Mouse (Mus musculus): ENCODE data around the gene Glis1. TPM values are rescaled to one million over a fixed set of nuclear protein-coding genes. Genes with fewer than 3 reads are reported as not detected.

The Glis1 gene
- polyA plus RNA-seq, 1 experiment, result 0.40 TPM

DNA sequence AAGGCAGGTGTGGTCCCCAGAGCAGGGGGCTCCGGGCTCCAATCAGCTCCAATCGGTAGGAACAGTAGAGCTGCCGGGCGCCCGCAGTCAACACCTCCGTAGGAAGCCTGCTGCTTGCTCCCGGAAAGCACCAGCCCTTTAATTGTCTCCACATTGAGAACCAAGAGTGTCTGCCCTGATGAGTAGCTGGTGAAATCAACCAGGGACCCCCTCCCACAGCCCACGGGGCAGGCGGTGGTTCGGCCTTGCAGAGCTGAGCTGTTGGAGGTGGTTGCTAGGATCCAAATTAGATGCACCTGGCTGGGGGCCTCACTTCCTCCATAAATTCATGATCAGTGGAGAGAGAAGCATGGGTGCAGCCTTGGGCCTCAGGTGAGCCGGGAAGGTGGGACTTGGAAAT is 146.5 kb downstream of the Glis1 start:
- Histone ChIP-seq H3K79me3 (ENCODE audit: low read depth) (no peaks in the 10 kb centered on the region), H3K27me3 (ENCODE audit: control insufficient read depth, insufficient read depth, insufficient read length) (peaks cover 76% of the 10 kb centered on the region), H3K4me3 (ENCODE audit: insufficient read depth, poor library complexity, severe bottlenecking) (no peak overlapping the region), H3ac (ENCODE audit: control insufficient read depth, insufficient read length, low read depth) (no peak overlapping the region), H3K79me2 (ENCODE audit: control insufficient read depth, insufficient read depth) (no peaks in the 10 kb centered on the region), H3K36me3 (ENCODE audit: control insufficient read depth, insufficient read depth) (no peaks in the 10 kb centered on the region)
- TF ChIP-seq USF1 (IDR thresholded peaks at IDR 0.05; ENCODE audit: low read depth) (no peak), CEBPB (IDR thresholded peaks at IDR 0.05; ENCODE audit: low read depth) (no peak), CTCF (IDR thresholded peaks at IDR 0.05; ENCODE audit: control insufficient read depth, insufficient read depth, insufficient read length) (no peak), MYOG (IDR thresholded peaks at IDR 0.05; ENCODE audit: control insufficient read depth, extremely low read depth, insufficient read length) (no peak), FOSL1 (IDR thresholded peaks at IDR 0.05; ENCODE audit: insufficient read depth, low read length, poor library complexity, severe bottlenecking) (no peak), MAX (IDR thresholded peaks at IDR 0.05) (no peak), MYOD1 (IDR thresholded peaks at IDR 0.05; ENCODE audit: control insufficient read depth, insufficient read length, low read depth) (no peak)

DNA sequence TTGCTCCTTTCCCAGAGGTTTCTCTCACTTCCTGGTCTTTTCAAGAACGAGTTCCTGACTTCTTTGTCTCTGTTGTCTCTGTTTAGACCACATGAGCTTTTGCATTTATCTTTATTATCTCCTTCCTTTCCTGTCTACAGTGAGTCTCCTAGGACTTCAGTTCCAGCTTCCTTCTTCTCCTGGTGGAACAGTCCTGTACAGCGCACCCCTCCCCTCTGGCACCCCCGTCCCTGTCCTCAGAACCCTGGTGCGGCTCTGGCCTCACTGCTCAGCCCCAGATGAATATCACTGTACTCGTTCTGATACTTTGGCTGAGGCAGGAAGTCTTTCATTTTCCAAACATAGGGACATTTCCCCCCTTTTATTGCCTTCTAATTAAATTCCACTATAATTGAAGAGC is 152.0 kb downstream of the Glis1 start:
- Histone ChIP-seq H3K79me3 (ENCODE audit: low read depth) (no peaks in the 10 kb centered on the region), H3K36me3 (ENCODE audit: control insufficient read depth, insufficient read depth) (no peaks in the 10 kb centered on the region), H3K79me2 (ENCODE audit: control insufficient read depth, insufficient read depth) (no peaks in the 10 kb centered on the region), H3K27me3 (ENCODE audit: control insufficient read depth, insufficient read depth, insufficient read length) (peaks cover 70% of the 10 kb centered on the region), H3ac (ENCODE audit: control insufficient read depth, insufficient read length, low read depth) (no peak overlapping the region), H3K4me3 (ENCODE audit: insufficient read depth, poor library complexity, severe bottlenecking) (no peak overlapping the region)
- TF ChIP-seq MAX (IDR thresholded peaks at IDR 0.05), result no peak
- no peak for TF ChIP-seq CEBPB (IDR thresholded peaks at IDR 0.05; ENCODE audit: low read depth)
- TF ChIP-seq MYOG (IDR thresholded peaks at IDR 0.05; ENCODE audit: control insufficient read depth, extremely low read depth, insufficient read length), result no peak
- no peak for TF ChIP-seq MYOD1 (IDR thresholded peaks at IDR 0.05; ENCODE audit: control insufficient read depth, insufficient read length, low read depth)
- TF ChIP-seq FOSL1 (IDR thresholded peaks at IDR 0.05; ENCODE audit: insufficient read depth, low read length, poor library complexity, severe bottlenecking), result no peak
- no peak for TF ChIP-seq USF1 (IDR thresholded peaks at IDR 0.05; ENCODE audit: low read depth)
- TF ChIP-seq CTCF (IDR thresholded peaks at IDR 0.05; ENCODE audit: control insufficient read depth, insufficient read depth, insufficient read length), result no peak

DNA sequence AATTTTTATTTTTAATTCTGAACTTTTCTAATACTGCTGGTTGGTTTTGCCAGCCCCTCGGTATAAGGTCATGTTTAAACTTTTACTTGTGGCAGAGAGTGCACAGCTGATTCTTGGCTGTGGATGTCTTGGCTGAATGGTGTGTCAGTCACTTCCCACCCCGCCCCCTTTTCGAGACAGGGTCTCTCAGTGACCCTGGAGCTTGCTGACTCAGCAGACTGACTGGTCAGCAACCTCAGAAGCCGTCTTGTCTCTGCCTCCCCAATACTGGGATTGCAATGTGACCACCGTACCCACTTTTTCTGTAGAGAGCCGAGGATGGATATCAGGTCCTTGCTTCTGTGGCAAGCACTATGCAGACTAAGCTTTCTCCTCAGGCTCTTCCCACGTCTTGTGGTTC is 154.2 kb downstream of the Glis1 start:
- peaks cover 65% of the 10 kb centered on the region for H3K27me3 ChIP-seq (ENCODE audit: control insufficient read depth, insufficient read depth, insufficient read length)
- no peaks in the 10 kb centered on the region for H3K36me3 ChIP-seq (ENCODE audit: control insufficient read depth, insufficient read depth)
- TF ChIP-seq FOSL1 (IDR thresholded peaks at IDR 0.05; ENCODE audit: insufficient read depth, low read length, poor library complexity, severe bottlenecking) (no peak), MYOD1 (IDR thresholded peaks at IDR 0.05; ENCODE audit: control insufficient read depth, insufficient read length, low read depth) (no peak), USF1 (IDR thresholded peaks at IDR 0.05; ENCODE audit: low read depth) (no peak), CTCF (IDR thresholded peaks at IDR 0.05; ENCODE audit: control insufficient read depth, insufficient read depth, insufficient read length) (no peak), MAX (IDR thresholded peaks at IDR 0.05) (no peak), MYOG (IDR thresholded peaks at IDR 0.05; ENCODE audit: control insufficient read depth, extremely low read depth, insufficient read length) (no peak), CEBPB (IDR thresholded peaks at IDR 0.05; ENCODE audit: low read depth) (no peak)
- H3ac ChIP-seq (ENCODE audit: control insufficient read depth, insufficient read length, low read depth), result no peak overlapping the region
- H3K79me2 ChIP-seq (ENCODE audit: control insufficient read depth, insufficient read depth), result no peaks in the 10 kb centered on the region
- H3K79me3 ChIP-seq (ENCODE audit: low read depth), result no peaks in the 10 kb centered on the region
- H3K4me3 ChIP-seq (ENCODE audit: insufficient read depth, poor library complexity, severe bottlenecking), result no peak overlapping the region

DNA sequence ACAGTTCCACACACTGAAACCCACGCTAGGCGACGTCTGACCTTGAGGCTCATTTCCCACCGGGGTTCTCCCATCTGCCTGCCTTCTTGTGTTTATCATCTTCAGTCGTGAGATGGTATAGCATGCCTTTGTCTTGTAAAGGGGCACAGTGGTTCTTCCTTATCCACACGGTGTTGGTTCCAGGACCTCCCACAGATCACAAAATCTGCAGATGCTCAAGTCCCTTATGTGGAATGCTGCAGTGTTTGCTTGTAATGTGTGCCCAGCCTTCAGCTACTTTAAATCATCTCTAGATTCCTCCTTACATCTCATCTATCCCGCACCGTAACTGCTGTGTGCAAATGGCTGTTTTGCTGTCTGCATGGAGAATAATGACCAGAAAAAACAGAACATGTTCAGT is 154.7 kb downstream of the Glis1 start:
- H3K36me3 ChIP-seq (ENCODE audit: control insufficient read depth, insufficient read depth), result no peaks in the 10 kb centered on the region
- no peak overlapping the region for H3K4me3 ChIP-seq (ENCODE audit: insufficient read depth, poor library complexity, severe bottlenecking)
- H3K79me3 ChIP-seq (ENCODE audit: low read depth), result no peaks in the 10 kb centered on the region
- H3K27me3 ChIP-seq (ENCODE audit: control insufficient read depth, insufficient read depth, insufficient read length), result peaks cover 69% of the 10 kb centered on the region
- H3K79me2 ChIP-seq (ENCODE audit: control insufficient read depth, insufficient read depth), result no peaks in the 10 kb centered on the region
- TF ChIP-seq MYOG (IDR thresholded peaks at IDR 0.05; ENCODE audit: control insufficient read depth, extremely low read depth, insufficient read length) (no peak), MYOD1 (IDR thresholded peaks at IDR 0.05; ENCODE audit: control insufficient read depth, insufficient read length, low read depth) (no peak), FOSL1 (IDR thresholded peaks at IDR 0.05; ENCODE audit: insufficient read depth, low read length, poor library complexity, severe bottlenecking) (no peak), USF1 (IDR thresholded peaks at IDR 0.05; ENCODE audit: low read depth) (no peak), CEBPB (IDR thresholded peaks at IDR 0.05; ENCODE audit: low read depth) (no peak)
- H3ac ChIP-seq (ENCODE audit: control insufficient read depth, insufficient read length, low read depth), result no peak overlapping the region

DNA sequence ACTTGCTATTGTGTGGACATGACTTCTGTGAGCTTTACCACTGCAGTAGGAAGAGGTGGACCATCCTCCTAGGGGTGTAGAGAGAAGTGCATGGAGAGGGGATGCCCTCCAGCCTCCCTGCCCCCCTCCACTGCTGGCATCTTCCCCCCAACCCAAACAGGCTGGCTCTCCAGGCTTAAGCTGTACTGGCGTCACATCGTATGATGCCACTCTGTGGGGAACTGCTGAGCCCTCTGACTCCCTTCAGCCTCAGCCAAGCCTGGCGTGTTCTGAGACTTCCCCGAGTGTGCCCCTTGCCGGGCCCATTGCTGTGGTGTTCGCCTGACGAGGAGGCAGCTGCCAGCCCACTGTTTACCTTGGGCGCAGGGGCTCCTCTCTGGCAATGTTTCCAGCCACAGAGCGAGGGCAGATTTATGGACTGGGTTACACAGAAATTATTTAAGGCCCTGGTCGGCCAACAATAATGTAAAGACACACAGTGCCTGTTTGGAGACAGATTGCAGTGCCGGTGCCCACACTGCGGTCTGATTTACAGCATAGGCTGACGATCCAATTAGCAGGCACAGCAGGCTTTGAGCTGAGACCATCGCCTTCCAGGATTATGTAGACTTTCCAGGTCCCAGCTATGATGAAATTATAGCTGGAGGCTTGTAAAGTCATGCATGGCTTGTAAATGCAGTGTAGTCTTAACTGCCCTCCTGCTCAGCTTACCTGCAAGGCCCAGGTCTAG is 156.6 kb downstream of the Glis1 start:
- H3K4me3 ChIP-seq (ENCODE audit: insufficient read depth, poor library complexity, severe bottlenecking), result no peak overlapping the region
- no peaks in the 10 kb centered on the region for H3K79me3 ChIP-seq (ENCODE audit: low read depth)
- no peak for TF ChIP-seq MYOD1 (IDR thresholded peaks at IDR 0.05; ENCODE audit: control insufficient read depth, insufficient read length, low read depth)
- no peak for TF ChIP-seq MYOG (IDR thresholded peaks at IDR 0.05; ENCODE audit: control insufficient read depth, extremely low read depth, insufficient read length)
- TF ChIP-seq USF1 (IDR thresholded peaks at IDR 0.05; ENCODE audit: low read depth), result no peak
- TF ChIP-seq CEBPB (IDR thresholded peaks at IDR 0.05; ENCODE audit: low read depth), result no peak
- TF ChIP-seq MAX (IDR thresholded peaks at IDR 0.05), result no peak
- TF ChIP-seq FOSL1 (IDR thresholded peaks at IDR 0.05; ENCODE audit: insufficient read depth, low read length, poor library complexity, severe bottlenecking), result no peak
- TF ChIP-seq CTCF (IDR thresholded peaks at IDR 0.05; ENCODE audit: control insufficient read depth, insufficient read depth, insufficient read length), result no peak
- H3K27me3 ChIP-seq (ENCODE audit: control insufficient read depth, insufficient read depth, insufficient read length), result peaks cover 81% of the 10 kb centered on the region
- no peak overlapping the region for H3ac ChIP-seq (ENCODE audit: control insufficient read depth, insufficient read length, low read depth)
- H3K36me3 ChIP-seq (ENCODE audit: control insufficient read depth, insufficient read depth), result no peaks in the 10 kb centered on the region
- H3K79me2 ChIP-seq (ENCODE audit: control insufficient read depth, insufficient read depth), result no peaks in the 10 kb centered on the region
